Mouse (Mus musculus) embryonic facial prominence, embryonic 11.5 days (tissue): Measurements from ENCODE around the gene Glis3. TPM values are rescaled to one million over a fixed set of nuclear protein-coding genes. Genes with fewer than 3 reads are reported as not detected.

Experiments used
- ATAC-seq: fragments of 200-750 bp; cut with Nextera tagmentation; replicated peaks from 2 replicates; pipeline ENCODE4 v1.8.0; 2017; ENCODE audit warnings: low read depth; ENCODE audit not compliant: insufficient number of reproducible peaks, low FRiP score, low TSS enrichment
- DNase-seq: peaks from one replicate; pipeline ENCODE4 v3.0.0-alpha.2; 2015; ENCODE audit warnings: low spot score
- H3K27ac ChIP-seq: fragments of 300-500 bp; sonication (generic); replicated peaks from 2 replicates; pipeline ENCODE4 v1.5.1; 2014; ENCODE audit warnings: mild to moderate bottlenecking, low read depth, low read length, control low read depth
- H3K27me3 ChIP-seq: fragments of 300-500 bp; sonication (generic); 2 replicates; pipeline ENCODE4 v1.6.1; 2014; ENCODE audit warnings: mild to moderate bottlenecking, low read length, moderate library complexity, mixed read lengths; ENCODE audit not compliant: control insufficient read depth, insufficient read depth
- H3K36me3 ChIP-seq: fragments of 300-500 bp; sonication (generic); replicated peaks from 2 replicates; pipeline ENCODE4 v1.6.1; 2014; ENCODE audit warnings: low read depth, mild to moderate bottlenecking, low read length, moderate library complexity, mixed read lengths; ENCODE audit not compliant: control insufficient read depth, insufficient read depth
- H3K4me1 ChIP-seq: fragments of 300-500 bp; sonication (generic); 2 replicates; pipeline ENCODE4 v1.6.1; 2014; ENCODE audit warnings: low read length, mixed read lengths; ENCODE audit not compliant: control insufficient read depth, insufficient read depth
- H3K4me2 ChIP-seq: fragments of 300-500 bp; sonication (generic); 2 replicates; pipeline ENCODE4 v1.6.1; 2014; ENCODE audit warnings: low read depth, mild to moderate bottlenecking, control low read depth, low read length, moderate library complexity
- H3K4me3 ChIP-seq: fragments of 300-500 bp; sonication (generic); 2 replicates; pipeline ENCODE4 v1.5.1; 2014; ENCODE audit warnings: low read depth, low read length, control low read depth
- H3K9ac ChIP-seq: fragments of 300-500 bp; sonication (generic); replicated peaks from 2 replicates; pipeline ENCODE4 v1.6.1; 2014; ENCODE audit warnings: mild to moderate bottlenecking, control low read depth, low read length
- H3K9me3 ChIP-seq: fragments of 300-500 bp; sonication (generic); replicated peaks from 2 replicates; pipeline ENCODE4 v1.6.1; 2016; ENCODE audit warnings: mild to moderate bottlenecking, low read length, inconsistent platforms, mixed read lengths; ENCODE audit not compliant: control insufficient read depth
- WGBS: fragments of 180-500 bp; shearing (Covaris S2); extraction: QIAGEN DNeasy Blood & Tissue Kit; methylation state at CpG from one replicate; pipeline ENCODE4 v1.1.7; 2014; 5-methylcytosine and 5-hydroxymethylcytosine counted together
- polyA plus RNA-seq: library from polyadenylated mRNA; unstranded; fragments of >200 nt; fragmentation: Nextera tagmentation; extraction: Ambion mirVana; gene quantifications from 2 replicates; pipeline ENCODE4 v1.2.1, GENCODE M21; 2014

The Glis3 gene
- polyA plus RNA-seq, 1 experiment from 2014 or later, result 2.0 TPM

- no peak overlapping the region for H3K9ac ChIP-seq
- no peak overlapping the region for H3K27ac ChIP-seq
- H3K9me3 ChIP-seq, result no peaks in the 10 kb centered on the region
- H3K27me3 ChIP-seq, result no peaks in the 10 kb centered on the region
- ATAC-seq, result no peak
- no peak overlapping the region for H3K4me2 ChIP-seq
- H3K36me3 ChIP-seq, result no peaks in the 10 kb centered on the region
- no peaks in the 10 kb centered on the region; the same call in 1 of the 2 replicates for H3K4me1 ChIP-seq
- no peak overlapping the region for H3K4me3 ChIP-seq
- no peak for DNase-seq
- WGBS, result 96% methylated on average over 5 of the region's 5 CpGs
Observed at GRCm38 (mm10) chr19:28527446-28527845, 152.4 kb downstream of the Glis3 start.

GRCm38 (mm10) chr19:28525331-28525730, 154.5 kb downstream of the Glis3 start:
- Histone ChIP-seq H3K9ac (no peak overlapping the region), H3K27me3 (no peaks in the 10 kb centered on the region), H3K4me3 (no peak overlapping the region), H3K36me3 (no peaks in the 10 kb centered on the region), H3K4me1 (peaks cover 1% of the 10 kb centered on the region; the same call in 1 of the 2 replicates), H3K4me2 (no peak overlapping the region), H3K9me3 (no peaks in the 10 kb centered on the region), H3K27ac (no peak overlapping the region)
- 82% methylated on average over 3 of the region's 3 CpGs for WGBS
- no peak for ATAC-seq
- DNase-seq, result no peak

GRCm38 (mm10) chr19:28522289-28522688, 157.6 kb downstream of the Glis3 start:
- H3K27ac ChIP-seq, result no peak overlapping the region
- no peak overlapping the region for H3K4me2 ChIP-seq
- H3K27me3 ChIP-seq, result no peaks in the 10 kb centered on the region
- no peaks in the 10 kb centered on the region for H3K36me3 ChIP-seq
- peaks cover 3% of the 10 kb centered on the region; the same call in 1 of the 2 replicates for H3K4me1 ChIP-seq
- H3K9ac ChIP-seq, result no peak overlapping the region
- H3K4me3 ChIP-seq, result no peak overlapping the region
- ATAC-seq, result no peak
- no peak for DNase-seq
- H3K9me3 ChIP-seq, result no peaks in the 10 kb centered on the region
- WGBS, result 69% methylated on average over 3 of the region's 3 CpGs

DNA sequence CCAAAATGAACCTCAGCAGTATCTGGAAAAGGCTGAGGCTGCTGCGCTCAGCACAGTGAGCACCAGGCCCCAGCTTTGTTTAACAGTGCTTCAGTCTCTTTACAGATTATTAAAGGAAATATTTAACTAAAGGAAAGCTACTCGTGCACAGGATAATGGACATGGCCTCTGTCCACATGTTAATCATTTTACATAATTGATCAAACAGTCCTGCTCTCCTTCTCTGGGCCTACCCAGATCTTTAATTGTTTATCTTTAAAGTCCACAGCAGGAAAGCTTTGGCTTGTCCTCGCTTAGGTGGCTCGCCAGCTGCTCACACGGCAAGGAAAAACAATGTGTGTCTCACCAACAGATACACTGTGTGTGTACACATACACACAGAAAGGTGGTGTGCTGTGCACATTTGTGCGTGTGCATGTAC, 159.1 kb downstream of the Glis3 start:
- Histone ChIP-seq H3K4me3 (no peak overlapping the region), H3K27ac (no peak overlapping the region), H3K9me3 (no peaks in the 10 kb centered on the region), H3K4me1 (peaks cover 3% of the 10 kb centered on the region; the same call in 1 of the 2 replicates), H3K36me3 (no peaks in the 10 kb centered on the region), H3K4me2 (no peak overlapping the region), H3K27me3 (no peaks in the 10 kb centered on the region), H3K9ac (no peak overlapping the region)
- no peak for DNase-seq
- 52% methylated on average over 6 of the region's 6 CpGs for WGBS
- no peak for ATAC-seq

DNA sequence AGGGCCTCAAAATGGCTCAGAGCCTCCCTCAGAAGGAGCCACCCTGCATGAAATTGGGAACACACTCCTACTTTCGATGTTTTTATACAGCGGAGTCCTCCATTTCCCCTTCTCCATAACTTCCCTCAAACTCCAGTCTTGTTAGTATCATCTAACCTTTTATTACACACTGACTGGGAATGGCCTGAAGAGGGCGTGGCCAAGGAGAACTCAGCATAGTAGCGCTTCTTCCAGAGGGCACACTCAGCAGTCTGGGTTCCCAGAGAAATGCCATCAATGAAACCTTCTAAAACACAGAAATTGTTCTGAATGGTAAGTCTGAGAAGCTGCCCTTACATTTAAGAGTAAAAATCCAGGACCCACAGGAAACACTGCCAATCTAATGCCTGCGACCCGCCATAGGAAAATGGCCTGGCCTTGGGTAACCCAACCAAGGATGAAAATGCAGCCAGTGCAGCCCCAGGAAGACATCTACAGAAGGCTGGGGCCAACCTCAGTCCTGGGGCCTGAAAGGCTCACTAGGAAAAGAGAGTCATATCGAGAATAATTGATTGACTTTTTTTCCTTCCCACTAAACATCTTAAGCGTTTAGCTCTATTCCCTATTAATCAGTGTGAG, 159.6 kb downstream of the Glis3 start:
- ATAC-seq (no peak), DNase-seq (no peak)
- Histone ChIP-seq H3K4me3 (no peak overlapping the region), H3K27ac (no peak overlapping the region), H3K9me3 (no peaks in the 10 kb centered on the region), H3K9ac (no peak overlapping the region), H3K4me2 (no peak overlapping the region), H3K4me1 (peaks cover 3% of the 10 kb centered on the region; the same call in 1 of the 2 replicates), H3K27me3 (no peaks in the 10 kb centered on the region), H3K36me3 (no peaks in the 10 kb centered on the region)
- 87% methylated on average over 8 of the region's 8 CpGs for WGBS

GRCm38 (mm10) chr19:28519296-28519695, 160.6 kb downstream of the Glis3 start:
- 93% methylated on average over 3 of the region's 3 CpGs for WGBS
- ATAC-seq (no peak), DNase-seq (no peak)
- H3K36me3 ChIP-seq, result no peaks in the 10 kb centered on the region
- no peak overlapping the region for H3K9ac ChIP-seq
- H3K4me3 ChIP-seq, result no peak overlapping the region
- H3K4me1 ChIP-seq, result peaks cover 3% of the 10 kb centered on the region; the same call in 1 of the 2 replicates
- H3K27me3 ChIP-seq, result no peaks in the 10 kb centered on the region
- no peak overlapping the region for H3K4me2 ChIP-seq
- no peaks in the 10 kb centered on the region for H3K9me3 ChIP-seq
- no peak overlapping the region for H3K27ac ChIP-seq

GRCm38 (mm10) chr19:28518846-28519245, 161.0 kb downstream of the Glis3 start:
- 77% methylated on average over 6 of the region's 6 CpGs for WGBS
- ATAC-seq, result no peak

DNA sequence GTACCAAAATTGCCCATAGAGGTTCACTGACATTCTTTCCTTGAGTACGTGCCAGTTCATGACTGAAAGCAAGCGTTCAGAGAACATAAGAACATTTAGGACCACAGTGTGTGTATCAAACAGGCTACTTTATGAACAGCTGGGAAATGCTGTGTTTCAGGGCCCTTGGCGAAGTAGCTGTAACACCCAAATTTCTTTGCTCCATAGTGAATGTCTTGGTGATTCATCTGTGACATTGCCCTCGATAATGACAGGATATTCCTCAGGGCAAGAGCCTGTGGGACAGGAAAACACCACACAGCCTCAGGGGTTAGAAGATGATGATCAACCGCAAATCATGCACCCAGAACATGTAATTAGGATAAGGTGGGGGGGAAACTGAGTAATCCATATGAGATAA, 161.6 kb downstream of the Glis3 start:
- H3K4me1 ChIP-seq, result peaks cover 3% of the 10 kb centered on the region; the same call in 1 of the 2 replicates
- no peaks in the 10 kb centered on the region for H3K36me3 ChIP-seq
- H3K9ac ChIP-seq, result no peak overlapping the region
- H3K27ac ChIP-seq, result no peak overlapping the region
- no peaks in the 10 kb centered on the region for H3K27me3 ChIP-seq
- DNase-seq, result no peak
- ATAC-seq, result no peak
- WGBS, result 71% methylated on average over 5 of the region's 5 CpGs
- H3K9me3 ChIP-seq, result no peaks in the 10 kb centered on the region
- H3K4me3 ChIP-seq, result no peak overlapping the region
- no peak overlapping the region for H3K4me2 ChIP-seq

More at GRCm38 (mm10) chr19:28518846-28519245, 161.0 kb downstream of the Glis3 start:
- H3K9me3 ChIP-seq, result no peaks in the 10 kb centered on the region
- peaks cover 3% of the 10 kb centered on the region; the same call in 1 of the 2 replicates for H3K4me1 ChIP-seq
- H3K36me3 ChIP-seq, result no peaks in the 10 kb centered on the region
- no peak for DNase-seq
- H3K9ac ChIP-seq, result no peak overlapping the region
- no peaks in the 10 kb centered on the region for H3K27me3 ChIP-seq
- no peak overlapping the region for H3K4me2 ChIP-seq
- no peak overlapping the region for H3K4me3 ChIP-seq
- no peak overlapping the region for H3K27ac ChIP-seq
